Mouse (Mus musculus): ENCODE measurements around the gene Olfr1449.
"Not testable (repeated sequence)": the region's sequence is repeated elsewhere in the genome, so short reads cannot be mapped to it uniquely, and the experiment has no call there.

The Olfr1449 gene

GRCm38 (mm10) chr19:12930540-12930939, at the start of gene Olfr1449:
TSS of gene Olfr1449 (plus strand) at chr19:12930840.
- CTCF ChIA-PET, result no interaction called here

- CTCF ChIA-PET, result no interaction called here
These were observed 47.1 kb upstream of the Olfr1449 start, which contains the start of gene Olfr1445 for GRCm38 (mm10) chr19:12883555-12883954. TSS of gene Olfr1445 (plus strand) at chr19:12883855.

GRCm38 (mm10) chr19:12893424-12893823, 37.2 kb upstream of the Olfr1449 start, which contains the start of gene Olfr1446:
TSS of gene Olfr1446 (minus strand) at chr19:12893524.
- CTCF ChIA-PET, result no interaction called here

- CTCF ChIA-PET, result no interaction called here
These were observed 27.0 kb upstream of the Olfr1449 start, which contains the start of gene Olfr1447 for GRCm38 (mm10) chr19:12903643-12904042. TSS of gene Olfr1447 (minus strand) at chr19:12903743.

GRCm38 (mm10) chr19:12924319-12924718, 6.3 kb upstream of the Olfr1449 start, which contains the start of gene Olfr1448:
TSS of gene Olfr1448 (minus strand) at chr19:12924419.
- CTCF ChIA-PET, result no interaction called here

- CTCF ChIA-PET, result no interaction called here
These were observed 19.3 kb downstream of the Olfr1449 start, which contains the start of gene Olfr1450 for GRCm38 (mm10) chr19:12949958-12950357. TSS of gene Olfr1450 (plus strand) at chr19:12950258.

GRCm38 (mm10) chr19:12970082-12970481, 39.4 kb downstream of the Olfr1449 start:
- CTCF ChIA-PET, result not testable (repeated sequence)
